Mouse (Mus musculus): ENCODE measurements around the gene Tmem198. TPM values are rescaled to one million over a fixed set of nuclear protein-coding genes. Genes with fewer than 3 reads are reported as not detected.

Gene Tmem198
- polyA plus RNA-seq, 1 experiment, result 3.6 TPM

DNA sequence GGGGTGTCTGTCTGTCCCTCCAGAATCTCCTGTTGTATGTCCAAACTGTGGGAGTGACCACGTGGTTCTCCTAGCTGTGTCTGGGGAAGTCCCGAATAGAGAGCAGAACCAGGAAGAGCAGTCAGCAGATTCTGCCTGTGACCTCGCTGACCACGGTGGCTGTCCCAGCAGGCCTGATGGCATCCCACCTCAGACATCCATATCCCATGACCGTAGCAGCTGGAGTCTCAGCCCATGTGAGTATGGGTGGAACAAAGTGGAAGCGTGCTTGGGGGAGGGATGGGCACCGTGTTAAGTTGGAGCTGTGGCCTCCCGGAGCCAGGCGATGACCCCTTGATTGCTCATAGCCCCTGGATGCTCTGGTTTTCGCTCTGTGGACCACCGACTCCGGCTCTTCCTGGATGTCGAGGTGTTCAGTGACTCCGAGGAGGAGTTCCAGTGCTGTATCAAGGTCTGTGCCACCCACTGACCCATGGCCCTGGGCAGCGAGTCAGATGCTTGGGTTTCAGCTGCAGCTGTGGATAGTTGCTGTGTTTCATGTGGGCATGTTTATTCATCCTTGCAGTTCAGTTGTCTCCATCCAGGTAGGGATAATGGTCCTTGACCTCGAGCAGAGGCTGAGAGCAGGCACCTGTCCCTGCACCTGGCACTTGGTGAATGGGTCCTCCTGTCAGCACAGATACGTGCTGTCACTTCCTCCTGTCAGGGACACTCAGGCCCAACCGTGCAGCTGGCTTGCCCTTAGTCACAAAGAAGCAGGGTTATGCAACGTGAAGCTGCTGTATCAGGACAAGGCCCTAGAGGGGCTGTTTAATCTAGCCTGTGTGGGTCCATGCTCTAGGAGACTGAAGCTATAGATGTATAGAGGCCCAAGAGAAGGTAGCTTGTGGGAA is 53.2 kb downstream of the Tmem198 start:
- Histone ChIP-seq H3K27ac (ENCODE audit: insufficient read depth, low read depth, low read length) (no peak overlapping the region), H3K27me3 (ENCODE audit: control insufficient read depth, insufficient read depth, low read length) (no peaks in the 10 kb centered on the region), H3K36me3 (ENCODE audit: control insufficient read depth, insufficient read depth, low read length) (peaks cover 8% of the 10 kb centered on the region), H3K4me3 (ENCODE audit: low read depth, low read length) (no peak overlapping the region), H3K4me1 (ENCODE audit: control insufficient read depth, insufficient read depth, insufficient read length, low read length) (no peaks in the 10 kb centered on the region)
- no peak for TF ChIP-seq POLR2A (IDR thresholded peaks at IDR 0.05; ENCODE audit: low read depth, low read length)
- no peak for TF ChIP-seq CTCF (IDR thresholded peaks at IDR 0.05; ENCODE audit: extremely low read depth, insufficient read length, insufficient replicate concordance, low read depth, low read length)
- 82% methylated on average over 19 of the region's 19 CpGs for WGBS

DNA sequence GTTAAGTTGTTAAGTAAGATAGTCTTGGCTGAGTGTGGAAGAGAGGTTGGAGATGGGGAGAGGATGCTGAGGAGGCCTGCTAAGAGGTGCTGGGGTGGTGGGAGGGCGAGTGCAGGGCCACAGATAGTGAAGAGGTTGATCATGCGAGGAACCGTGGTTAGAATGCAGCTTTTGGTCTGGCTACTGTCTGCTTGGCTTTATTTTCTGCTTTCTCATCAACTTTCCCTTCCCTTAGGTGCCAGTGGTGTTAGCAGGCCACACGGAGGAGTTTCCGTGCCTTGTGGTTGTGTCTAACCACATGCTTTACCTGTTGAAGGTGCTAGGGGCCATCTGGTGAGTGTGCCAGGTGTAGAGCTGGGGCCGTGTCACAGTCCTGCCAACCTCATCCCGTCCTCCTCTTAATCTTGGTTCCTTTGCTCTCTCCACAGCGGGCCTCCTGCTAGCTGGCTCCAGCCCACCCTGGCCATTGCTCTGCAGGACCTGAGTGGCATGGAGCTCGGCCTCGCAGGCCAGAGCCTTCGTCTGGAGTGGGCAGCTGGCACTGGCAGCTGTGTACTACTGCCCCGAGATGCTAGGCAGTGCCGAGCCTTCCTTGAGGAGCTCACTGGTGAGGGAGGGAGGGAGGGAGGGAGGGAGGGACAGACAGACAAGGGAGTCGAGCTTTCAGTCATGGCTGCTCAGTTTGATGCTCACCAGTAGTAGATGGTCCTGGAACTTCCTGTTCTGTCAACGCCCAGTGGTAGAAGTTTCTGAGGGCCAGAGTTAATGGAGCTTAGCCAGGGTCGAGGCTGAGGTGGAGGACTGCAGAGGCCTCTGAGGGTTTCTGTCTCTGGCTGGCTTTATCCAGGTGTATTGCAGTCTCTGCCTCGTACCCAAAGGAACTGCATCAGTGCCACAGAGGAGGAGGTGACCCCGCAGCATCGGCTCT is 54.3 kb downstream of the Tmem198 start:
- H3K4me3 ChIP-seq (ENCODE audit: low read depth, low read length), result no peak overlapping the region
- 86% methylated on average over 19 of the region's 19 CpGs for WGBS
- H3K27ac ChIP-seq (ENCODE audit: insufficient read depth, low read depth, low read length), result no peak overlapping the region
- no peaks in the 10 kb centered on the region for H3K4me1 ChIP-seq (ENCODE audit: control insufficient read depth, insufficient read depth, insufficient read length, low read length)
- H3K27me3 ChIP-seq (ENCODE audit: control insufficient read depth, insufficient read depth, low read length), result no peaks in the 10 kb centered on the region
- TF ChIP-seq CTCF (IDR thresholded peaks at IDR 0.05; ENCODE audit: extremely low read depth, insufficient read length, insufficient replicate concordance, low read depth, low read length) (no peak), POLR2A (IDR thresholded peaks at IDR 0.05; ENCODE audit: low read depth, low read length) (no peak)
- H3K36me3 ChIP-seq (ENCODE audit: control insufficient read depth, insufficient read depth, low read length), result peaks cover 8% of the 10 kb centered on the region

Other genes starting within 250 kb of the Tmem198 start
- gene A630095N17Rik, start 247.4 kb upstream of the Tmem198 start, polyA plus RNA-seq (2012; rRNA removed), result not detected in 2 replicates
- gene Dnajb2, start 243.1 kb upstream of the Tmem198 start, polyA plus RNA-seq (2012; rRNA removed), result 13.3 and 21.3 TPM in 2 replicates
- 2.8 and 6.2 TPM in 2 replicates for gene Ptprn, start 215.0 kb upstream of the Tmem198 start, polyA plus RNA-seq (2012; rRNA removed)
- gene Resp18, start 201.1 kb upstream of the Tmem198 start, polyA plus RNA-seq (2012; rRNA removed), result 1.8 and 6.2 TPM in 2 replicates
- gene Dnpep, start 161.5 kb upstream of the Tmem198 start, polyA plus RNA-seq (2012; rRNA removed), result 157 and 865 TPM in 2 replicates
- 152 and 216 TPM in 2 replicates for gene Des, start 119.2 kb upstream of the Tmem198 start, polyA plus RNA-seq (2012; rRNA removed)
- gene Speg, start 104.2 kb upstream of the Tmem198 start, polyA plus RNA-seq (2012; rRNA removed), result 21.5 and 23.2 TPM in 2 replicates
- 121 and 187 TPM in 2 replicates for gene Gmppa, start 43.6 kb upstream of the Tmem198 start, polyA plus RNA-seq (2012; rRNA removed)
- gene Asic4, start 29.1 kb upstream of the Tmem198 start, polyA plus RNA-seq (2012; rRNA removed), result 0.05 TPM in 1 of 2 replicates, not detected in the other
- gene Chpf, start 225 bp upstream of the Tmem198 start, polyA plus RNA-seq (2012; rRNA removed), result 29.8 and 40.2 TPM in 2 replicates
- 4.3 and 6.3 TPM in 2 replicates for gene Obsl1, start 26.9 kb downstream of the Tmem198 start, polyA plus RNA-seq (2012; rRNA removed)
- 4.2 and 6.5 TPM in 2 replicates for gene Inha, start 27.5 kb downstream of the Tmem198 start, polyA plus RNA-seq (2012; rRNA removed)
- gene Stk11ip, start 42.0 kb downstream of the Tmem198 start, polyA plus RNA-seq (2012; rRNA removed), result 13.1 and 20.5 TPM in 2 replicates
- 4.5 and 5.6 TPM in 2 replicates for gene Slc4a3, start 66.7 kb downstream of the Tmem198 start, polyA plus RNA-seq (2012; rRNA removed)